Mouse (Mus musculus) G1E (cell line): Measurements from ENCODE around the gene Efemp1. TPM values are rescaled to one million over a fixed set of nuclear protein-coding genes. Genes with fewer than 3 reads are reported as not detected.

Experiments used
- ATAC-seq: 2 replicates; pipeline ENCODE4 v1.8.0; 2016; ENCODE audit warnings: mild to moderate bottlenecking; ENCODE audit not compliant: insufficient number of reproducible peaks, poor library complexity, low FRiP score, severe bottlenecking; ENCODE audit errors: extremely low read depth
- DNase-seq: peaks from one replicate; pipeline ENCODE4 v3.0.0; 2012; ENCODE audit warnings: low spot score
- H3K27me3 ChIP-seq: 2 replicates; pipeline ENCODE4 v1.6.1; 2012; ENCODE audit warnings: mild to moderate bottlenecking, low read length, inconsistent platforms; ENCODE audit not compliant: insufficient read depth
- H3K36me3 ChIP-seq: replicated peaks from 2 replicates; pipeline ENCODE3; 2012; ENCODE audit warnings: mild to moderate bottlenecking, inconsistent platforms
- H3K4me1 ChIP-seq: 2 replicates; pipeline ENCODE4 v1.6.1; 2012; ENCODE audit warnings: low read depth, low read length, inconsistent platforms, mixed read lengths; ENCODE audit not compliant: insufficient read depth
- H3K4me3 ChIP-seq: 2 replicates; pipeline ENCODE4 v1.5.1; 2012; ENCODE audit warnings: low read depth, mild to moderate bottlenecking, inconsistent platforms, low read length, moderate library complexity, mixed read lengths
- H3K9me3 ChIP-seq: replicated peaks from 2 replicates; pipeline ENCODE4 v1.6.1; 2012; ENCODE audit warnings: inconsistent platforms
- CTCF ChIP-seq: IDR thresholded peaks from 2 replicates; pipeline ENCODE4 v1.5.1; 2012; ENCODE audit warnings: low read depth, low read length, inconsistent platforms, mixed read lengths
- GATA1 ChIP-seq: IDR thresholded peaks from 2 replicates; pipeline ENCODE4 v1.6.1; 2012; ENCODE audit warnings: borderline replicate concordance, low read length, inconsistent platforms, mixed read lengths
- GATA2 ChIP-seq: IDR thresholded peaks from 2 replicates; pipeline ENCODE4 v1.6.1; 2012; ENCODE audit warnings: low read depth, low read length, inconsistent platforms, borderline replicate concordance
- POLR2AphosphoS5 ChIP-seq: IDR thresholded peaks from 2 replicates; pipeline ENCODE4 v1.6.1; 2012; ENCODE audit warnings: low read depth, low read length, inconsistent platforms; ENCODE audit not compliant: insufficient replicate concordance
- TAL1 ChIP-seq: conservative IDR thresholded peaks from 2 replicates; pipeline ENCODE4 v1.6.1; 2012; ENCODE audit warnings: low read depth, low read length, inconsistent platforms, mixed read lengths
- polyA plus RNA-seq: library from polyadenylated mRNA; stranded (reverse); fragments of >175 nt; gene quantifications from 2 replicates; pipeline ENCODE4 v1.2.3, GENCODE M21; 2012
- total RNA-seq, 2 experiments: library from RNA; stranded (forward) in 1 of 2; stranded (reverse) in 1 of 2; fragments of 200-1000 nt in 1 of 2; fragments of >200 nt in 1 of 2; fragmentation: Nextera tagmentation in 1 of 2; gene quantifications; 2 replicates each; pipeline ENCODE4 v1.2.3; 2014 to 2017

Gene Efemp1
- total and polyA plus RNA-seq, 3 experiments = 0.16 TPM; not detected in 2

GRCm38 (mm10) chr11:28912469-28913138 lies 59.6 kb downstream of the Efemp1 start:
- DNase-seq (no peak), ATAC-seq (no peak)
- no peak overlapping the region for H3K4me3 ChIP-seq
- H3K9me3 ChIP-seq = no peaks in the 10 kb centered on the region
- no peaks in the 10 kb centered on the region for H3K36me3 ChIP-seq
- TF ChIP-seq GATA1 (no peak), TAL1 (no peak), POLR2AphosphoS5 (no peak), GATA2 (no peak), CTCF (no peak)
- no peaks in the 10 kb centered on the region for H3K4me1 ChIP-seq
- H3K27me3 ChIP-seq = no peaks in the 10 kb centered on the region

- ATAC-seq (no peak), DNase-seq (no peak)
Observed at GRCm38 (mm10) chr11:28934449-28934848, 81.4 kb downstream of the Efemp1 start.

GRCm38 (mm10) chr11:28939651-28940050 lies 86.6 kb downstream of the Efemp1 start:
- no peak for TF ChIP-seq POLR2AphosphoS5
- DNase-seq (no peak), ATAC-seq (no peak)
- Histone ChIP-seq H3K9me3 (no peaks in the 10 kb centered on the region), H3K27me3 (no peaks in the 10 kb centered on the region; the same call in 1 of the 2 replicates), H3K4me3 (no peak overlapping the region), H3K36me3 (no peaks in the 10 kb centered on the region), H3K4me1 (no peaks in the 10 kb centered on the region)

More at GRCm38 (mm10) chr11:28934449-28934848, 81.4 kb downstream of the Efemp1 start:
- H3K36me3 ChIP-seq = no peaks in the 10 kb centered on the region
- no peaks in the 10 kb centered on the region for H3K9me3 ChIP-seq
- H3K4me3 ChIP-seq = no peak overlapping the region
- no peaks in the 10 kb centered on the region; the same call in 1 of the 2 replicates for H3K27me3 ChIP-seq
- TF ChIP-seq TAL1 (no peak), GATA2 (no peak), GATA1 (no peak), CTCF (no peak), POLR2AphosphoS5 (no peak)
- no peaks in the 10 kb centered on the region for H3K4me1 ChIP-seq

- Histone ChIP-seq H3K9me3 (no peaks in the 10 kb centered on the region), H3K36me3 (no peaks in the 10 kb centered on the region), H3K27me3 (no peaks in the 10 kb centered on the region), H3K4me3 (no peak overlapping the region), H3K4me1 (no peaks in the 10 kb centered on the region)
- ATAC-seq = no peak
- TF ChIP-seq TAL1 (no peak), GATA1 (no peak), GATA2 (no peak), CTCF (no peak), POLR2AphosphoS5 (no peak)
- no peak for DNase-seq
Observed at GRCm38 (mm10) chr11:28951586-28952210, 98.7 kb downstream of the Efemp1 start.

- H3K36me3 ChIP-seq = no peaks in the 10 kb centered on the region
- TF ChIP-seq CTCF = no peak
- no peak for TF ChIP-seq POLR2AphosphoS5
- TF ChIP-seq GATA1 = no peak
- no peak for TF ChIP-seq GATA2
- TF ChIP-seq TAL1 = no peak
- ATAC-seq (no peak), DNase-seq (no peak)
- no peaks in the 10 kb centered on the region for H3K27me3 ChIP-seq
- H3K4me3 ChIP-seq = no peak overlapping the region
- H3K4me1 ChIP-seq = no peaks in the 10 kb centered on the region
- H3K9me3 ChIP-seq = no peaks in the 10 kb centered on the region
Observed at GRCm38 (mm10) chr11:28954673-28955304, 101.8 kb downstream of the Efemp1 start.

- Histone ChIP-seq H3K9me3 (no peaks in the 10 kb centered on the region), H3K36me3 (no peaks in the 10 kb centered on the region), H3K4me1 (no peaks in the 10 kb centered on the region), H3K4me3 (no peak overlapping the region), H3K27me3 (no peaks in the 10 kb centered on the region)
- no peak for DNase-seq
- no peak for ATAC-seq
- TF ChIP-seq TAL1 (no peak), POLR2AphosphoS5 (no peak), CTCF (no peak), GATA1 (no peak), GATA2 (no peak)
Observed at GRCm38 (mm10) chr11:28955305-28955701, 102.3 kb downstream of the Efemp1 start.
